Mouse (Mus musculus) intestine, postnatal 0 days (tissue): Measurements from ENCODE around the gene Klc2. TPM values are rescaled to one million over a fixed set of nuclear protein-coding genes. Genes with fewer than 3 reads are reported as not detected.

Experiments
- ATAC-seq: fragments of 200-750 bp; cut with Nextera tagmentation; 2 replicates; pipeline ENCODE4 v1.8.0; 2017; ENCODE audit warnings: mild to moderate bottlenecking, moderate TSS enrichment, moderate library complexity
- H3K27ac ChIP-seq: fragments of 300-500 bp; sonication (generic); 2 replicates; pipeline ENCODE4 v1.5.1; 2014; ENCODE audit warnings: mild to moderate bottlenecking, low read depth, low read length, moderate library complexity
- H3K27me3 ChIP-seq: fragments of 300-500 bp; sonication (generic); replicated peaks from 2 replicates; pipeline ENCODE4 v1.6.1; 2014; ENCODE audit warnings: low read length, mixed read lengths; ENCODE audit not compliant: control insufficient read depth, insufficient read depth
- H3K36me3 ChIP-seq: fragments of 300-500 bp; sonication (generic); 2 replicates; pipeline ENCODE4 v1.6.1; 2014; ENCODE audit warnings: mild to moderate bottlenecking, moderate library complexity; ENCODE audit not compliant: control insufficient read depth, insufficient read depth
- H3K4me1 ChIP-seq: fragments of 300-500 bp; sonication (generic); replicated peaks from 2 replicates; pipeline ENCODE4 v1.6.1; 2014; ENCODE audit warnings: antibody characterized with exemption, low read length, mixed read lengths; ENCODE audit not compliant: control insufficient read depth, insufficient read depth
- H3K4me2 ChIP-seq: fragments of 300-500 bp; sonication (generic); replicated peaks from 2 replicates; pipeline ENCODE4 v1.6.1; 2014; ENCODE audit warnings: low read depth, mild to moderate bottlenecking, moderate library complexity
- H3K4me3 ChIP-seq: fragments of 300-500 bp; sonication (generic); 2 replicates; pipeline ENCODE4 v1.5.1; 2014; ENCODE audit warnings: low read depth, low read length
- H3K9ac ChIP-seq: fragments of 300-500 bp; sonication (generic); 2 replicates; pipeline ENCODE4 v1.6.1; 2014; ENCODE audit warnings: mild to moderate bottlenecking, low read depth, low read length
- H3K9me3 ChIP-seq: fragments of 300-500 bp; sonication (generic); 2 replicates; pipeline ENCODE4 v1.6.1; 2016; ENCODE audit warnings: mixed run types; ENCODE audit not compliant: control insufficient read depth
- CTCF ChIP-seq: sonication (generic); IDR thresholded peaks from 2 replicates; pipeline ENCODE4 v1.5.1; 2016; ENCODE audit warnings: low read depth, mild to moderate bottlenecking, control low read depth, antibody characterized with exemption, moderate library complexity
- WGBS: fragments of 180-500 bp; shearing (Covaris S2); extraction: QIAGEN DNeasy Blood & Tissue Kit; methylation state at CpG from one replicate; pipeline ENCODE4 v1.1.7; 2014; 5-methylcytosine and 5-hydroxymethylcytosine counted together
- polyA plus RNA-seq: library from polyadenylated mRNA; unstranded; fragments of >200 nt; fragmentation: Nextera tagmentation; extraction: Ambion mirVana; gene quantifications from 2 replicates; pipeline ENCODE4 v1.2.1, GENCODE M21; 2015

Klc2 gene
- polyA plus RNA-seq, 1 experiment from 2014 or later, result 8.0 TPM

- peak; percentile 77 for ATAC-seq
- peak overlapping the region; percentile 38 for H3K4me3 ChIP-seq
- WGBS, result 2% methylated on average over 40 of the region's 40 CpGs
These were observed 46.6 kb downstream of the Klc2 start for GRCm38 (mm10) chr19:5071545-5072369.

GRCm38 (mm10) chr19:5071077-5071476, 47.3 kb downstream of the Klc2 start:
- H3K4me1 ChIP-seq, result no peaks in the 10 kb centered on the region
- H3K9me3 ChIP-seq, result no peaks in the 10 kb centered on the region

More at GRCm38 (mm10) chr19:5071545-5072369, 46.6 kb downstream of the Klc2 start:
- peaks cover 32% of the 10 kb centered on the region for H3K27me3 ChIP-seq
- H3K9ac ChIP-seq, result 0 out of 2 replicates have a peak overlapping the region, but pooled peaks have one; percentile 4
- TF ChIP-seq CTCF, result no peak
- H3K9me3 ChIP-seq, result no peaks in the 10 kb centered on the region
- no peaks in the 10 kb centered on the region for H3K36me3 ChIP-seq
- peak overlapping the region; percentile 63 for H3K27ac ChIP-seq
- H3K4me2 ChIP-seq, result peak overlapping the region; percentile 65
- H3K4me1 ChIP-seq, result no peaks in the 10 kb centered on the region

GRCm38 (mm10) chr19:5069978-5070377, 48.4 kb downstream of the Klc2 start:
- Histone ChIP-seq H3K9me3 (no peaks in the 10 kb centered on the region), H3K4me2 (peak overlapping the region; percentile 65), H3K4me3 (no peak overlapping the region), H3K27ac (no peak overlapping the region), H3K36me3 (no peaks in the 10 kb centered on the region), H3K9ac (no peak overlapping the region), H3K4me1 (no peaks in the 10 kb centered on the region), H3K27me3 (peaks cover 33% of the 10 kb centered on the region)
- no peak for TF ChIP-seq CTCF
- WGBS, result 76% methylated on average over 7 of the region's 7 CpGs
- no peak for ATAC-seq

More at GRCm38 (mm10) chr19:5071077-5071476, 47.3 kb downstream of the Klc2 start:
- WGBS, result 18% methylated on average over 11 of the region's 11 CpGs
- Histone ChIP-seq H3K27me3 (peaks cover 33% of the 10 kb centered on the region), H3K4me3 (peak overlapping the region; percentile 38), H3K4me2 (peak overlapping the region; percentile 65), H3K27ac (no peak overlapping the region), H3K36me3 (no peaks in the 10 kb centered on the region), H3K9ac (no peak overlapping the region)
- no peak for TF ChIP-seq CTCF
- ATAC-seq, result no peak

GRCm38 (mm10) chr19:5069486-5069885, 48.9 kb downstream of the Klc2 start:
- Histone ChIP-seq H3K27ac (no peak overlapping the region), H3K4me2 (peak overlapping the region; percentile 67), H3K36me3 (no peaks in the 10 kb centered on the region), H3K4me3 (peak overlapping the region; percentile 3; the same call in 1 of the 2 replicates), H3K27me3 (peaks cover 33% of the 10 kb centered on the region), H3K4me1 (no peaks in the 10 kb centered on the region), H3K9me3 (no peaks in the 10 kb centered on the region), H3K9ac (no peak overlapping the region)
- no peak for ATAC-seq
- WGBS, result 73% methylated on average over 5 of the region's 5 CpGs
- no peak for TF ChIP-seq CTCF

- H3K9me3 ChIP-seq, result no peaks in the 10 kb centered on the region
- peak overlapping the region; percentile 50 for H3K4me3 ChIP-seq
- ATAC-seq, result no peak
- H3K4me2 ChIP-seq, result peak overlapping the region; percentile 67
- H3K27me3 ChIP-seq, result peaks cover 33% of the 10 kb centered on the region
- H3K36me3 ChIP-seq, result no peaks in the 10 kb centered on the region
- TF ChIP-seq CTCF, result peak; percentile 28; the same call in 1 of the 2 replicates
- H3K27ac ChIP-seq, result no peak overlapping the region
- WGBS, result 31% methylated on average over 21 of the region's 21 CpGs
- H3K9ac ChIP-seq, result peak overlapping the region; percentile 51
- no peaks in the 10 kb centered on the region for H3K4me1 ChIP-seq
These were observed 49.7 kb downstream of the Klc2 start for GRCm38 (mm10) chr19:5068570-5069234.
